Mouse (Mus musculus) adrenal gland, adult 8-10 months (tissue): ENCODE data around the gene Dusp12. TPM values are rescaled to one million over a fixed set of nuclear protein-coding genes. Genes with fewer than 3 reads are reported as not detected.

Experiments used
- DNase-seq: peaks from one replicate; pipeline ENCODE4 v3.0.0; 2022
- total RNA-seq, 4 experiments: library from RNA; stranded (reverse); gene quantifications; 2 replicates each; pipeline ENCODE4 v1.2.4; 2022

Dusp12 gene
- total RNA-seq, 4 experiments from 2014 or later = 20.7 to 34.0 (median 24.7) TPM

DNA sequence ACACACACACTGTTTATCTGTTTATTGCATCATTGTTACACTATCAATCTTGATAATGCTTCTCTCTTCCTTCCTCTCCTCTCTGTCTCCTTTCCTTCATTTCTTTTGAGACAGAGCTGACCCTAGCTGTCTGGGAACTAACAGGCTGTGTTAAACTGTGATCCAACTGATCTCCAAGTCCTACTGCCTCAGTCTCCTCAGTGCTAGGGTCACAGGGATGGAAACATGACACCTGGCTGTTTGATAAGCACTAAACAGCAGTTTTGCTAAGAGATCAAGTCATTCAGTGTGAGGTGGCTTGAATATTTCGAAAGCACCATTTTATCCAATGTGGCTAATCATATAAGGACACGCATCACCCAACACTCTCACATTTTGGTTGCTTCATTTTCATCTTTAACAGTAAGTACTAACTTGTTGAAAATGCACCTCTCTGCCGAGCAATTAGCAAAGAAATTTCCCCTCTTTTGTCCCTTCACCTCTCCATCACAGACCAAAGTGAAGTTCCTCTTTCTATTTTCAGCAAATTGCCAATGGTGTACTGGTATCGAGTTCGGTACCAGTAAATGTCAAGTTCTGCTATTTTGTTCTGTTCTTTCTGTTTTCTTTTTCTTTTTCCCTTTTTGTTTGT lies 11.4 kb upstream of the Dusp12 start:
- DNase-seq = no peak

DNA sequence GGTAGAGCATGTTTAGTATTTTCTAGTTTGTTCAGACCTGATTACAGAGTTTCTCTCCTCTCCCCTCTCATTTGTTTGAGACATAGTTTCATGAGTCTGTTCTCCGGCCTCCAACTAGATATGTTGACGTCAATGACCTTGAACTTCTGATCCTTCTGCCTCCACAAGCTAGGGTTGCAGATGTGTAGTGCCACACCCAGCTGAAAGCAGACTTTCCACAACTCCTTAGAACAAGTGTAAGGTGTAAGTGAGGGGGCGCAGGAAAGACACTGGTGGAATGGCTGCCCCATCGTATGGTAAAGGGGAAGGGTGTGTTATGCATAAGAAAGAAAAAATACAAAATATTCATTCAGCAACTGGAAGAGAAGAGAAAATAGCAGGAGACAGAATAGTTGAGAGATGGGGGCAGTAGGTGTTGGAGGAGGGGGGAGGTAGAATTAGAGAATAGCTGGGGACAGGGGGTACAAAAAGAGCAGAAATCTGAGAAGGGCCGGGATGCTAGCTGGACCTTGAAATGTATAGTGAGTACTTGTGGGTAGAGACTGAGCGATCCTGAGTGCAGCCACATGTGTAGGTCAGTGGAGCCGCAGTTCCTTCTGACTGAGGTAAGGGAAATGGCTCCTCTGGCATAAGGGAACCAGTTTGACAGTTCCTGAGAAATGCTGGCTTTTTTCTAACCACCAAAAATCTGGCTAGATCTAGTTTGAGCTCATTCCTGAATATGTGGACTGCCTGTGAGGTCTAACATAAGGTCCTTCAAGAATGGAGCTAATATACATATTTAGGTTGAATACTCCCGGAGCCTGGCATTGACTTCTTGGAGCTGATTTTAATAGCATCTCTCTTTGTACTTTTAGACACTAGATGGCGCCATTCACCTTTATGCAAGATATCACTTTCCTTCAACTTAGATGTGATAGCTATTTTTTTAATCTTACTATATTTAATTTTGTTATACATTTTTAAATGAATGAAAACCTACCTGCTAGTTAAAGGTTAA lies 9.6 kb upstream of the Dusp12 start:
- no peak for DNase-seq

DNA sequence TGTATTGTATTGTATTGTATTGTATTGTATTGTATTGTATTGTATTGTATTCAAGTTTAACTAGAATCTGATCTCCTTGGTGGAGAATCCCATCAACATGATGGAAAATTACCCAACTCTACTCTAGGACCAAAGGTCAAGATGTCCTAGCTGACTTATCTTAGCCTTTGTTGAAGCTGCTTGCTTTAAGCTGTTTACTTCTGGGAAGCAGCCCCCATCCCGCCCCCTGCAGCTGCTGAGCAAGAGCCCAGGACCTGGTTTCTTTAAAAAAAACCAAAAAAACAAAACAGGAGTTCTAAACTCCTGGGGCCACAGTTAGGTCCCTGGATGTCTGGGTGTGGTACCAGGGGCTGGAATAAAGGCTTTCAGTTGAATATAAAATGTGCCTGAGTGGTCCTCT lies 6.9 kb upstream of the Dusp12 start:
- no peak for DNase-seq

DNA sequence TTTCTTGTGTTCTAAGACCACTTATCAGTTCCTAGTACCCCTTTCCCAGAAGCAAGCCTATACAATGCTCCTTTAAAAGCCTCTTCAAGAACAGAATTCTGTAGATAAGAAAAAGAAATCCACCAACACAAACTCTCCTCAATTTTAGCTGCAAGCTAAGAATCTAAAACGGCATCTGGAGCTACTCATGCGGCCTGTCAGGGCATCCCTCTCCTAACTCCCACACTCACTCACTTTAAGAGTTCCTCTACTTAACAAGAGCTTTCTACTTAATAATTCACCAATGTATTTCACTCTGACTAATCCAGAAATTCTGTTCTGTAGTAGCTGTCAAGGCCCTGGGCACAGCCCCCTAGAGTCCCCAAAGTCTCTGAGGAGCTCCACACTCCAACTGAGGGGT lies 6.3 kb upstream of the Dusp12 start:
- DNase-seq = no peak

DNA sequence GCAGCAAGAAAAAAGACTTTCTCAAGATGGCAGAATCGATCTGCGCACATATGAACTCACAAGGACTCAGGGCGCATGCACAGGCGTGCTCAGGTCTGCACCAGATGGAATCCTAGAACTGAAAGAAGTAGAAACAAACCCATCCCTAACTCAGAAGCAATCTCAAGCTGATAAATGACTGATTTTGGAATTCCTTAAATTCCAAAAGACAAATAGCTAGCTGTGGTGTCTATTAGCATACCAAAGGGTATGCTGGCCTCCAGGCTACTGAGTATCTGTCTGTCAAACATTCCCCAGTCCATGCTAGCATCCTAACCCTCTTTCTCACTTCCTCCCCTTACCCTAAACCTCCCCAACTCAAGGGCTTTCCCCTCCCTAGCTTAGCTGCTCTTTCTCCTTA lies 4.0 kb upstream of the Dusp12 start:
- DNase-seq = no peak

DNA sequence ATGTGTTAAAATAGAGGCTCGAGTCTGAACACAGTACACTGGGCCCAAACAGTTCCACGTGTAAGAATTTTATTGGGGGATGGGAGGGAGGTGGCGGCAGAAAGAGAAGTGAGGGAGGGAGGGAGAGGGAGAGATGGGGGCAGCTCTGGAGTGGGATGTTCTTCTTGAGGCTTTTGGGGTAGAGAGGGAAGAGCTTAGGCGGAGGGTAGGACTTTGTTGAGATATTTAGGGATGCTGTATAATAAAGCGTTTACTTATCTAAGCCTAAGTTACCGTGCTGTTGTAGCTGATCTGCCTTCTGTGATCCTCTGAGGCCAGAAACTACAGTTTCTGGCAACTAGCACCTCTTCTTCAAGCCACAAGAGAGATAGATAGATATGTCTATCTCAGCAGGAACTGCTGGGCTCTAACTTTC lies 711 bp upstream of the Dusp12 start:
- no peak for DNase-seq

DNA sequence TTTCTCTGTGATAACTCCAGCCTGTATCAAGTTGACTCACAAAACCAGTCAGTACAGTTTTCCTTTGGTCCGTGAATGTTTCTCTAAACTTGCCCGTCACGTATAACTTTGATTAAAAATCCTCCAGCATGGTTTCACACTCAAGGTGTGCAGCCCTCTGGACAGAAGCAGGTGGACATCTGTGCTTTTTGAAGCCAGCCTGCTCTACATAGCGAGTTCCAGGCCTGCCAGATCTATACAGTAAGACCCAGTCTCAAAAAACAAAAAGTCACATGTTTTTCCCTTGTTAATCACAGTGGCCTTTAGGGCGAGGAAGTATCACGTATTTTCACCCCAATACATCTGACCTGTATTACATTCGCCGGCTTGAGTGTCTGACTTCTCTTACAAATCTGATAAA lies 950 bp downstream of the Dusp12 start:
- DNase-seq = no peak

DNA sequence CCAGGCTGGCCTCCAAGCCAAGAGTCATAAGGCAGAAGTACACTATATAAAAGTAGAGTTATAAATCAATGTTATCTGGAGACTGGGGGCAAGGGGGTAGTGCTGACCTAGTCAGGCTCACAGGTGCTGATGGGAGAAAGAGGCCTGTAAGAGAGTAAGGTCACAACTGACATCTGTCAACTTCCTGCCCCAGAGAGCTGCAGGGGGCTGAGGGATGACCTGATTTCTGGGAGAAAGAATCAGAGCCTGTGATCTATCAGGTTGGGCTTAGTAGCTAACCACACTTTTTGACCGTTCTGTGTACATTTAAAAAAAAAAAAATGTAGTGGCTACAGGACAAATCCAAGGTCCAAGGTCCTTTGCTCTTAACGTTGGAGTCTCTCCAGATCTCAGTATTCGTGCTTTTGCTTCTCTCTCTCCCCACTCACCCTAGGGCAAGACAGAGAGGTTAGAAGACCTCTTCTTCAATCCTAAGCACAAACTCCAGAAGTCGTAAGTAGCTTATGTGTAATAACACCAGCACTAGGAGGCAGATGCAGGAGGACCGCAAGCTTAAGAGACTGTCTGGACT lies 2.3 kb downstream of the Dusp12 start:
- no peak for DNase-seq

DNA sequence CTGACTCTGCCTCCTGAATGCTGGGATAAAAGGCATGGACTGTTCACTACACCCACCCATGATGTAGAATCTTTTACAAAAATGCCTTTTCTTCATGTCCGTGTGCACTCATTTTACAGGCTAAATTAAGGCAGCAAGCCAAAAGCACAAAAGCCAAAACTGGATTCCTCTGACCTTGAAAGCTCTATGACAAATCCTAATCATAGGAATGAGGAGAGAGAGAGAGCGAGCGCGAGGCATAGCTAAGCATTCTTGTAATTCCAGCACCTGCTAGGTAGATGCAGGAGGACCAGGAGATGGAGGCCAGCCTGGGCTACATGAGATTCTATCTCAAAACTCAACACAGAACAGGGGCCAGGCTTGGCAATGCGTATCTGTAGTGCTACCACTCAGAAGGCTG lies 8.4 kb downstream of the Dusp12 start:
- DNase-seq = peak; percentile 20

DNA sequence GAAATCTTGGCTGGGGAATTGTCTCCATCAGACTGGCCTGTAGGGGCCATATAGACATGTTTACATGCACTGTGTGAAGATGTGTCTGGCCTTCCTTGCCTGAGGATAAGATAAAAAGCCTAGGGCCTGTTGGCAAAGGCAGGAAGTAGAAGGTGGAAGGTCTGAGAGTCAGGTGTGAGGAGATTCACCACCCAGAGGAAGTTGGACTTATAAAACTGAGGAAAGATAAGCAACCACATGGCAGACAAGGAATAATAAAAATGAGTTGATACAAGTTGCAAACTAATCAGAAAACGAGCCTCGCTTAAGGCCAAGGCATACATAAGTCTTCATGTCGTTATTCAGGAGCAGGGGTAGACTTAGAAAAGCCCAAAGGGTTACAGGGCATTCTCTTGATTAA lies 9.7 kb downstream of the Dusp12 start:
- DNase-seq = no peak

DNA sequence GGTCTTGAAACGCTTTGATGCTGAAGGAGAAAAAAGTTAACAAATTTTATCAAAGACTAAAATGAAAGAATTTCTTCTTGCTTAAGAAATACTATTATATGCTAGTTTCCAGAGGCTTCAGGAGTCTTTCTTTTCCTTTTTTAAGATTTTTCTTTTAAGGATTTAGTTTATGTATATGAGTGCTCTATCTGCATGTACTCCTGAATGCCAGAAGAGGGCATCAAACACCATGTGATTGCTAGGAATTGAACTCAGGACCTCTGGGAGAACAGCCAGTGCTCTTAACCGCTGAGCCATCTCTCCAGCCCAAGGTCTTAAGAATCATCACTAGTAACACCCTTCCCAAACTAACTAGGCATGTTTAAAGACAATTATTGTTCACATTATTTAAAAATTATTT lies 13.4 kb downstream of the Dusp12 start:
- no peak for DNase-seq

DNA sequence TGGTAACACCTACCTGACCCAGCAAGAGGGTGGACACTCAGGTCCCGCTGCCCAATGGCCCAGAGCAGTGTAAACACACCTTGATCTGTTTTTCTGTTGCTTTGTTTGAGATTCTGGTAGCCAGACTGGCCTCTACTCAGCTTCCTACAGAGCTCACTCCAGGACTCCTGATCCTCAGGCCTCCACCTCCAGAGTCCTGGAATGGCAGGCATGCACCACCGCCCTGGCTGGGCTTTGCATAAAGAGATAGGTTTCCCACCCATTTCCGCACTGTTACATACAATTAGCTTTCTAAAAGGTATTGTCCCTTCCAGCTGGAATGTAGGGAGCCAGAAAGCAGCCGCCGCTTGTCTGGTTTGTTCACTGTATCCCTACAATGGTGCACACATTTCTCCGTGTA lies 13.9 kb downstream of the Dusp12 start:
- DNase-seq = no peak

DNA sequence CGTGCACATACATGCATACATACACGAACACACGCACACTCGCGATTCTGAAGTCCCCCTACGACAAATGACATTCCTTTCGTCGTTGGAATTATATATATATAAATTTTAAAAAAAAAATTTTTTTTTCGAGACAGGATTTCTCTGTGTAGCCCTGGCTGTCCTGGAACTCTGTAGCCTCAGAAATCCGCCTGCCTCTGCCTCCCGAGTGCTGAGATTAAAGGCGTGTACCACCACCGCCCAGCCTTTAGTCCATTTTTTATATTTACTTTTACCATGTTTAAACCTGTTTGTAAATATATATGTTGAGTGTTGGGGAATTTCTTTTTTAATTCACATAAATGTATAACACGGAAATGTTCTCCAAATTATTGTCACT lies 16.4 kb downstream of the Dusp12 start:
- no peak for DNase-seq

DNA sequence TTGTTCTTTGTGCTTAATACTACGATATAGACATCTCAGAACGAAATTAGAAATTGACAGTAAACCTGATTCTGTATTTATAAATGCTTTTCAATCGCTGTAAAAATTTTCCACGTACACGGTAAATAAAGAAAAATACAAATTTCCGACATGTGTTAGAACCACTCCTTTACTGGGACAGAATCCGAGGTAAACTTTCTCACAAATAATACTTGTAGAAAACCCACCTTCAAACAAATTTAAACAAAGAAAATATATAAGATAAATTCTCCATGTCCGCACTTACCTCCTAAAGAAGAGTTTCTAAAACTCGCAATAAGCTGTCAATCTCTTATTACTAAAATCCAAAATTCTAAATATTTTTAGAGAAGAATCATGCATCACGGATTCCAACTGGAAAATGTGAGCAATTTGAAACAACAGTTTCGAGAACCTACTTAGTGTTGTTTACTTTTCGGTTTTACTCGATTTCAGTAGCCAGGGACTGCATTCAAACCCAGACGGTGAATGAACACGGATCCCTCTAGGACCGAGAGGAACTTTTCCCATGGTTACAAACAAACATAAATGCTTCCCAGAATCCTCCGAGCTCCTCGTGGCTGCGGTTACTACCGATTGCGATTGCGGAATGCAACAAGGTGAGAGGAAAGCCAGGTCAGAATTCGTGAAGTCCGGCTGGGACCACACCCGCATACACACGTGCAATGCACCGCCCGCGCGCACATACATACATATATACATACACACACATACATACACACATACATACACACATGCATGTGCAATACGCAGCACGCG lies 17.0 kb downstream of the Dusp12 start:
- peak; percentile 63 for DNase-seq

DNA sequence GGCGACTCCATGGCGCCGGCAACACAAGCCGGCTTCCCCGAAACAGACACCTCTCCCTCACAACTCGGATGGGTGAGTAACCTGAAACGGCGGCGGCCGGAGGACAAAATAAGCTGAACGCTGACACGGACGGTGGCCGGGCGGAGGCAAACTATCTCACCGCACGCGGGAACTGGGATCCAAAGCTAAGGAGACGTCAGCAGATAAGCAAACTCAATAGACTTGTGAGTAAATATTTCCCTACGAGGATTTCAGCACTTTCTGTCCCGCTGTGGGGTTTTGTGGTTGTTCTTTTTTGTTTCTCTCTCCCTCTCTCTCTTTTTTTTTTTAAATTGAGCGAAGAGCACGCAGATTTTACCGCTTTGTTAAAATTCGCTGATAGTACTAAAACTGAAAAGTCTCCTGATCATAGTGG lies 17.6 kb downstream of the Dusp12 start, which contains the start of gene Atf6:
Atf6 (minus strand) TSS at position 81 of the 415 bp plus-strand sequence.
- DNase-seq = peak; percentile 96

DNA sequence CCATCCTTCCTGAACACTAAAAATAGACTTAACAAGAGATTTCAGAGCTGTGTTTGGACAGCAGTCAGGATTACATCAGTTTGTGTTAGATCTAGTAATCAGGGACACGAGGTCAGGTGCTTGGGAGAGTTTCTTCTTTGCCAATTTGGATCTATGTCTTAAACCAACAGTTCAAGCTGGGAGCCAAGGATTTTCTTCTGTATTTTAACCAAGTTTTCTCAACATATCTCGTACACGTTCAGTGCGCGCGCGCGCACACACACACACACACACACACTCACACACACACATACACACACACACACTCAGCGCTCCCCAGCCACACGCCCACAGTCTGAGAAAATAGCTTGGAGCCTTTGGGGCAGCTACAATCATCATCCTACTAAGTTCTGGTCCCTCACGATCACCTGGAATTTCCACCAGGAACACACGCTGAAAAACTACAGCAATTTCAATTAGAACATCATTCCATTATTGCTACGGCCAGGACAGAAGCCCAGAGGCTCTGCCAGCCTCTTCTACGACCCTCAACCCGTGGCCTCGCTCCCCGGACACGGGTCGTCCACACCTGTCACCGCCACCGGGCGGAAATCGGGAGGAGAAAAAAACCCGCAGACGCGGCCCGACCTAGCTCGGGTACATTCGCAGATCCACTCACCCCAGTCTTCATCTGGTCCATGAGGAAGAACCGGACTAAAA lies 18.2 kb downstream of the Dusp12 start:
- DNase-seq = peak; percentile 18

DNA sequence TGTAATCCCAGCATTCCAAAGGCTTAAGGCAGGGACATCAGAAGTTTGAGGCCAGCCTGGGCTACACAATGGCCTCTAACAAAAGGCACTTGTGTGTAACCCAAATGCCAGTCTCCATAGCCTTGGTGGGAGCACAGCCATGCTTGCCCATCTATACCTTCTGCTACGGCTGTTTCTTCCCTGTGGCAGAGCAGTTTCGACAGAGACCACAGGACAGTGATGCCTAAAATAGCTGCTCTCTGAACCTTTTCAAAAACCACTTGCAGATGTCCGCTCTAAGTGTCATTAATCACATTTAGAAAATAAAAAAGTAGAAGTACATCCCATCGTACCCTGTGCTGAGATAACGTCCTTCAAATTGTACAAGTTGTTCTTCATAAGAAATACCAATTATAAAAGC lies 19.9 kb downstream of the Dusp12 start:
- DNase-seq = no peak

DNA sequence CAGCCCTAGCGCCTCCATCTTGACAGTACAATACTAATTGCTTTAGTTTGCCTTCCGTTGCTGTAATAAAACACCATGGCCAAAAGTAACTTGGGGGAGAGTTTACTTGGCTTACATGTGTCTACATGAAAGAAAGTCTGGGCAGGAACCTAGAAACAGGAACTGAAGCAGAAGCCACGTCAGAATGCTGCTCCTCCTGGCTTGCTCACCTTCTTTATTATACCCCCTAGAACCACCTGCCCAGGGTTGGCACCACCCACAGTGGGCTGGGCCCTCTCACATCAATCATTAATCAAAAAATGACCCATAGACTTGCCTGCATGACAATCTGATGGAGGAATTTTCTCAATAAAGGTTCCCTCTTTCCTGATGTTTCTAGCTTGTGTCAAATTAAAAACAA lies 20.6 kb downstream of the Dusp12 start:
- DNase-seq = no peak

DNA sequence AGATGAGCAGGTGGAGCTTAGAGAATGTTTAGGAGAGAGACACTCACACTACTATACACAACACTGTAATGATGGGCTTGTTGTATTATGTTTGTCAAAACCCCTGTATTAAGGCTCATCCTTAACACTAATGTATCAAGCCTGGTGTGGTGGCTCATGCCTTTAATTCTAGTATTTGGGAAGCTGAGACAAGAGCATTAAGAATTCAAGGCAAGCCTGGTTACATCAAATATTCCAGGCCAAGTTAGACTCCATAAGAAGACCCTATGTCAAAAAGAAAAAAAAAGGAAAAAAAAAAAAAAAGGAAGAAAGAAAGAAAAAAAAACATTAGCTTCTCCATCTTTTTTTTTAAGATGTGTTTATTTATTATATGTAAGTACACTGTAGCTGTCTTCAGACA lies 21.1 kb downstream of the Dusp12 start:
- DNase-seq = no peak

DNA sequence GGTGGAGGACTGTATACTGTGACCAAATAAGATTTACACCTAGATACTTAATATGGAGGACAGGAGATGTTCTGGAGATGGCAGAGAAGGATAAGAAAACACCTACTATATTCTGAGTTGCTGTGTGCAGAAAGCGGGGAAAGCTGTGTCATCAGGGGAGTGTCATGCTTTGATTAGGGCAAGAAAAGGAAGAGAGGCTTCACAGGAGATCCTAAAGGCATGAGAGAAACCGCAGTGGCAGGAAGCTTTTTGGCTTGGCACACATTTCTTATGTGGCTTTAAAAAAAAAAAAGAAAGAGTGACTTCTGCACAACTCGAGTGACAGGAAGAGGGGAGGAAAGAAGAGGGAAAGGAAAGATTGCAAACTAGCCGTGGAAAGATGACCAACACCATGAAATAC lies 22.3 kb downstream of the Dusp12 start:
- no peak for DNase-seq

DNA sequence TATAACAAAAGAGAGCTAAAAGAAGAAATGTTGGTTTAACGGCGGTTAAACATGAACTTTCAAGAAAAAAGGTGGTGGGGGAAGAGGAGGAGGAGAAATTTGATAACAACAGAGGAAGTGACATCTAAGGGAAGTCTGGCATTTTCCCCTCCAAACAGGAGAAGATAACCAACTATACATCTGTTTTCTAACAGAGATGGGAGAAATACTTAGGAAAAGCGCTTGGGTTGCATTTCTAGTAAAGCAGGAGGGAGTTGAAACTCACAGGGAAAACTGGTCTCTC lies 23.0 kb downstream of the Dusp12 start:
- no peak for DNase-seq
